Mouse (Mus musculus): ENCODE data around the gene Naa10. TPM values are rescaled to one million over a fixed set of nuclear protein-coding genes. Genes with fewer than 3 reads are reported as not detected.

Naa10 gene
- 115 and 117 TPM in 2 replicates for polyA plus RNA-seq (2016; fragmentation: Nextera tagmentation; extraction: Ambion mirVana)

DNA sequence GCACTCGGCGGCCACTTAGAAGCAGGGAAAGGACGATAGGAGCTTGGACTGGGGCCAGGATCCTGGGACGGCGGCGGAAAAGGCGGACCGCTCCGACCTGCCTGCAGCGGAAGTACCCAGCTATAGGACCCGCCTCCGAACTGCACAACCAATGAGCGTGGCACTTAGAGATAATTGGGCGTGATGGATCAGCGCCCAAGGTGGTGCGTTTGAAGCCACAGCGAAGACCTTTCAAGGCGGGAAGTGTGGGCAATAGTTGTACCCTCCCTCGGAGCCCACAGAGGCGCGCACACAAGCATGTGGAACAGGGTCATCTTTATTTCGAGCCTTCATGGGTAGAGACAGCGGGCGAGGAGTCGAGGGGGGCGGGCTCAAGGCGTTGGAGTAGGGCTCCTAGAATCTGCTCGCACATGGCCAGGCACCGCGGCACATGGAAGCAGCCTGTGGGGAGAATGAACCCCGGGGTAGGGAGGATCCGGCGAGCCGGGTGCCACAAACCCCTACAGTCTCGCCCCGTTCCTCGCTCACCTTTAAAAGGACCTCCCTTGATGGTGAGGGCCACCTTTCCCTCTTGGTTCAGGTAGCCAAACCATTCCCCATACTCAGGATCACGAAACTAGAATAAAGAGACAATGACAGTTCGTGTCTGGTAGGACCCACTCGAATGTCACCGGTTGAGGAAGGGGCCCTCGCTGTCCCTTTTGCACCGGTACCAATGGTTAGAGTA lies at the start of gene Naa10, which contains the start of gene Arhgap4:
Gene Naa10 (minus strand): TSS at position 122 of the 727 bp plus-strand sequence.
Gene Arhgap4 (minus strand): TSS at position 48 of the 727 bp plus-strand sequence.
- Histone ChIP-seq H3K4me2 (peak within 1 kb of the TSS; percentile 63), H3K4me1 (peaks cover 10% of the 10 kb centered on the region; the same call in 1 of the 2 replicates), H3K27me3 (no peaks in the 10 kb centered on the region), H3K9me3 (no peaks in the 10 kb centered on the region), H3K36me3 (replicated peaks) (peaks cover 22% of the 10 kb centered on the region), H3K9ac (peak within 1 kb of the TSS; percentile 69), H3K27ac (peak within 1 kb of the TSS; percentile 83), H3K4me3 (replicated peaks) (peak within 1 kb of the TSS; percentile 55)
- WGBS = 17% methylated on average over 43 of the region's 43 CpGs
- ATAC-seq (ENCODE audit: low FRiP score) = peak; percentile 98

DNA sequence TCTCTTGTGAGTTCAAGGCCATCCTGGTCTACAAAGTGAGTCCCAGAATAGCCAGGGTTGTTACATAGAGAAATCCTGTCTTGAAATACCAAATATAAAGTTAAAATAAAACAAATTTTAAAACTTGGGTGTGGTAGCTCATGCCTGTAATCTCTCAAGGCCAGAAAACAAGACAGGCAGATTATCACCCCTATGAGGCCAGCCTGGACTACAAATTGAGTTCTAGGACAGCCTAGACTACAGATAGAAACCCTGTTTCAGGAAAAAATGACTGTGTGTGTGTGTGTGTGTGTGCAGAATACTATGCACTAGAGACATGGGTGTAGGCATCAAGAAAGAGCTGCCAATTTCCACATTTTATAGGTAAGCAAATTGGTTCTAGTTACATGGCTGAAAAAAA lies 49.0 kb upstream of the Naa10 start:
- H3K9ac ChIP-seq = no peak overlapping the region

DNA sequence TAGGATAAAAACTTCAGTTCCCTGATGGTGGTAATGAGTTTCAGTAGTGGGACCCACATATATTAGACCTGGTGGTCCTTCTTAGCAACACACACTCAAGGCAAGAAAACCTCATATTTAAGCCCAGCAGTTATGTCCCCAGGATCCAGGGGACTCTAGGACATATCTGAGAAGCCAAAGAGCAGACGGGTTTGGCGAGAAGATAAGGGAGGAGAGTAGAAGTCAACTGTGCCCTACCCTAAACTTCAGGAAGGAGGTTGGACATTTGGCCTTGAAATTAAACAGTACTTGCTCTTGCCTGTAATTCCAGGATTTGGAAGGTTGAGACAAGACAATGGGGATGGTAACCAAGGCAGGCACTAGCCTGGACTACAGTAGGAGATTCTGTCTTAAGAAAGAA lies 48.0 kb upstream of the Naa10 start:
- H3K4me2 ChIP-seq = no peak overlapping the region
- no peak for ATAC-seq (ENCODE audit: low FRiP score)
- H3K4me1 ChIP-seq = peaks cover 4% of the 10 kb centered on the region; the same call in 1 of the 2 replicates
- 96% methylated on average over 2 of the region's 2 CpGs for WGBS
- no peaks in the 10 kb centered on the region for H3K27me3 ChIP-seq
- no peak overlapping the region for H3K4me3 ChIP-seq (replicated peaks)
- no peak overlapping the region for H3K27ac ChIP-seq
- H3K9me3 ChIP-seq = no peaks in the 10 kb centered on the region
- H3K9ac ChIP-seq = no peak overlapping the region
- no peaks in the 10 kb centered on the region for H3K36me3 ChIP-seq (replicated peaks)

More for the DNA sequence above, 49.0 kb upstream of the Naa10 start:
- H3K27me3 ChIP-seq = no peaks in the 10 kb centered on the region
- no peaks in the 10 kb centered on the region for H3K36me3 ChIP-seq (replicated peaks)
- no peak for ATAC-seq (ENCODE audit: low FRiP score)
- H3K4me3 ChIP-seq (replicated peaks) = no peak overlapping the region
- H3K4me2 ChIP-seq = no peak overlapping the region
- H3K9me3 ChIP-seq = no peaks in the 10 kb centered on the region
- no peak overlapping the region for H3K27ac ChIP-seq
- 0 out of 2 replicates have a peak, but pooled peaks cover 3% of the 10 kb centered on the region for H3K4me1 ChIP-seq

DNA sequence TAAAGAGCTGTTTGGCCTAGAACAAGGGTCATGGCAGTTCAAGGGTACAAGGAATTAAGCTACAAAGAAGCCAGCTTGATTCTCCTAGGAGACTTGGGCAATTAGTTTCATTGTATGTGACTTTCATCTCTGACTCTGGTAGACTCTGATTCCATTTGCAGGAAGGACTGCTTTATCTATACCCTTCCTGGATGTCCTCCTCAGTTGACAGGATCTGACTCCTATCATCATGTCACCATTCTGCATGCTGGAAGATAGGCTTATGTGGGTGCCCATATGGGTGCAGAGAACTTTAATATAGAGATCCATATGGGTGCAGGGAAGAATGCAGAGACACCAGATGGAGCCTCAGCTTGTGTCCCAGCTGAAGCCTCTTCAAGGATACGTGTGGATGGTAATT lies 47.4 kb upstream of the Naa10 start:
- 93% methylated on average over 1 of the region's 1 CpGs for WGBS
- Histone ChIP-seq H3K27me3 (no peaks in the 10 kb centered on the region), H3K4me2 (no peak overlapping the region), H3K9me3 (no peaks in the 10 kb centered on the region), H3K9ac (no peak overlapping the region), H3K4me3 (replicated peaks) (no peak overlapping the region), H3K27ac (no peak overlapping the region), H3K4me1 (peaks cover 9% of the 10 kb centered on the region), H3K36me3 (replicated peaks) (no peaks in the 10 kb centered on the region)
- ATAC-seq (ENCODE audit: low FRiP score) = no peak

DNA sequence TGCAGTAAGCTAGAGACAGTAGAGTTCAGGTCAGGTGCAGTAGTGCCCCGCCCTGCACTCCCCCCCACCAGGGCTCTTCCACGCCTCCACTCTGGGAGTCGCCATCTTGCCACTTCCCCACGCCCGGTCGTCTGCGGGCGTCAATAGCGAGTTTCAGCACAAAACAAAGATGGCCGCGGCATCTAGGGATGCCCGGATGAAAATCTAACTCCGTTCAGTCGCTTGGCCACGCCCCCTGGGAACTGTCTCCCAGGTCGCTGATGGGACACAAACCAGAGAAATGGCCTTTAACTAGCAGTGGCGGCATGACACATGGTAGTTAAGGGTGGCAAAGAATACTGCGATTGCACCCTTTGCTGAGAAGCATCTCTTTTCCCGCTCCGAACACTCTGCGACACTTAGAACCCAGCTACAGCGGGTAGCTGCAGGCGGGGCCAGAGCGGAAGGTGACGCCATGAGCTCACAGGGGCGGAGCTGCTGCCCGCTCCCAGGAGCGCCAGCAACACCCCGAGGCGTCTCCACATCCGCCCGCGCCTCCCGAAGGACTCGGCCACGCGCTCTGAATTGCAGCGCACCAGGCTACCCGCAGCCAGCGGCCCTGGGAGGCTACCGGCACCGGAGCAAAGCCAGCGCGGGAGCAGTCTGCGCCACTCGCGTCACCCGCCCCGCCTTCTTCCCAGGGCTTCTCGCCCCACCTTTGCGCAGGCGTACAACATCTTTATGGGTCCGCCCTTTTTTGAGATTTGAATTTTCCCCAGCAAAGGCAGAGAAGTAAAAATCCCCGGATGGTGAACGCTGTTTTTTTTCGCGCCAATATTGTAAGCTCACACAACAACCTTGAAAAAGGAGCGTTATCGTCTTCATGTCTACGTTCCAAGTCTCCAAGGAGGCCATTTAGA lies 45.7 kb upstream of the Naa10 start:
- no peaks in the 10 kb centered on the region for H3K36me3 ChIP-seq (replicated peaks)
- H3K9ac ChIP-seq = peak overlapping the region; percentile 76
- H3K9me3 ChIP-seq = no peaks in the 10 kb centered on the region
- H3K27ac ChIP-seq = peak overlapping the region; percentile 99
- H3K4me2 ChIP-seq = peak overlapping the region; percentile 45
- peak overlapping the region; percentile 68 for H3K4me3 ChIP-seq (replicated peaks)
- peaks cover 24% of the 10 kb centered on the region for H3K4me1 ChIP-seq
- ATAC-seq (ENCODE audit: low FRiP score) = peak; percentile 90
- no peaks in the 10 kb centered on the region for H3K27me3 ChIP-seq
- WGBS = 17% methylated on average over 60 of the region's 60 CpGs

DNA sequence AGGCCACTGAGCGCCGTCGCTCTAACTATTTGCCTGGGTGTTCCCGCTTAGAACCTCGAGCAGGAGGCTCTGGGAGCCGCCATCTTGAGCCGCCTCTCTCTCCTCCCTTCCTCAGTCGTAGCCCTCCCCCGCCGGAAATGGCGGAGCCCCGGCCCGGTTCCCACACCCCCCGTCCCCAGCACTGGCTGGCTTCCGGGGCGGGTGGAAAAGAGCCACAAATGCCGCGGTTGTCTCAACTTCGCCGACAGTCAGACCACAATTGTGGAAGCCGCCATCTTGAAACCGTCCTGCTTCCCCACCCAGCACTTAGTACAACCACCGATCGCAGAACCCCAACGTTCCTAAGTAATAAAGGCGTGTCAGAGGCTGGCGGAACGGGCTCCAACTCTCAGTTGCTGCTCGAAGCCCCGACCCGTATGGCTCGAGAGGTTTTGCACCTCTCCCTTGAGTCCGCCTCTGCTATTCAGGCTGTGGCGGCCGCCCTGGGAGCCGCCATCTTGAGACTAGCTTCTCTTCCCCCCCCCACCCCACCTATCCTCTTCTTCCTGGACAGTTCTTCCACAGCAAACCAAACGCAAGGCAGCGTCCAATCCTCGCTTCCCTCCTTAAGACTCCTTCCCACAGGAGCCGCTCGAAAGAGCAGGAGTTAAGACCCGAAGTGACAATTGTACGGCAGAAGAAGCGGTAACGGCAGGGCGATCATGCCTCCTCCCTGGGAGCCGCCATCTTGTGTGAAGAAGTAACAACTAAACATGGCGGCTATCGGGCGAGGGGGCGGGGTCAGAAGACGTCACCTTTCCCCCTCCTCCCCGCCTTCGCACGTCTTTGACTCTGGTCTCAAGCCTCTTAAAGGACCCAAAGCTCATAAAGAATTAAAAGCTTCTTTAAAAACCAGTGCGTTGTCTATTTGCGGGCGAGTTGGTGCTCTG lies 44.8 kb upstream of the Naa10 start, which contains the start of gene Hcfc1:
Gene Hcfc1 (minus strand): TSS at position 110 of the 929 bp plus-strand sequence.
- Histone ChIP-seq H3K27me3 (no peaks in the 10 kb centered on the region), H3K4me3 (replicated peaks) (peak within 1 kb of the TSS; percentile 68), H3K36me3 (replicated peaks) (0 out of 2 replicates have a peak, but pooled peaks cover 3% of the 10 kb centered on the region), H3K27ac (peak within 1 kb of the TSS; percentile 99), H3K4me1 (peaks cover 26% of the 10 kb centered on the region), H3K4me2 (peak within 1 kb of the TSS; percentile 74), H3K9ac (peak within 1 kb of the TSS; percentile 76), H3K9me3 (no peaks in the 10 kb centered on the region)
- ATAC-seq (ENCODE audit: low FRiP score) = peak; percentile 79
- 20% methylated on average over 58 of the region's 58 CpGs for WGBS

DNA sequence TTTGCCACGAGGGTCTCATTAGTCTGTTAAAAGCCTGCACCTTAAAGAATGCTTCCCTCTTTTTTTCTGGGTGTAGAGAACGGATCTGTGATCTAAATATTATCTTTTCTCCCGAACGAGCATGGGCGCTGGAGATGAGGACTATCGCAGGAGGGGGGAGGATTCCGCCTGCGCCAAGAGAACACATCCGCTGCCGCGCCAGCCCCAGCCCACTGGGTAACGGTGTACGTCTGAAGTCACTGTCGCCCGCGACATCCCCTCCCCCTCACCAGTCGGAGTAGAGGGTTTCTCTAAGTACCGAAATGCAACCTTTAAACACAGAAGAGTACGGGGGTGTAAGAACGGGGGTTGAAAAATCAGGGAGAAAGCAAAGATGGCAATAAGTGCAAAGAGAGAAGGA lies 43.6 kb upstream of the Naa10 start:
- WGBS = 21% methylated on average over 20 of the region's 20 CpGs
- Histone ChIP-seq H3K27ac (peak overlapping the region; percentile 99), H3K27me3 (no peaks in the 10 kb centered on the region), H3K4me2 (peak overlapping the region; percentile 74), H3K36me3 (replicated peaks) (peaks cover 9% of the 10 kb centered on the region; the same call in 1 of the 2 replicates), H3K9ac (peak overlapping the region; percentile 76), H3K9me3 (no peaks in the 10 kb centered on the region), H3K4me3 (replicated peaks) (peak overlapping the region; percentile 68), H3K4me1 (peaks cover 26% of the 10 kb centered on the region)
- no peak for ATAC-seq (ENCODE audit: low FRiP score)

DNA sequence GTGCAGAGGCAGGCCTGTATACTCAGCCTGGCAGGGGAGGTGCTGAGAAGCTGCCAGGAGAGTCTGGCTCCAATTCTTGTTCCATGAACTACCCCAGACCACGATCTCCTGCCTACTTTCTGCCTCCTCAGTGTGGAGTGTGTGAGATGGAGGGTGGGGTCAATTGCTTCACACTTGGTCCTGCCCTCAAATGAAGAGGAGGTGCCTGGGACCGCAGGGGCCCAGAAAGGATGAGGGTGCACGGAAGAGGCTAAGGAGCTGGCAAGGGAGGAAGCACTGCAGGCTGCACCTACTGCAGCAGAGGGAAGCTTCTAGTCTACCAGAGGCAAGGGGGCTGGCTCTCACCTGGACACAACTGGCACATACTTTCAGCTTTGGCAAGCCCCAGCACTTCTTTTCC lies 42.6 kb upstream of the Naa10 start:
- 0 out of 2 replicates have a peak overlapping the region, but pooled peaks have one; percentile 13 for H3K27ac ChIP-seq
- H3K4me2 ChIP-seq = peak overlapping the region; percentile 74
- ATAC-seq (ENCODE audit: low FRiP score) = no peak
- 57% methylated on average over 3 of the region's 3 CpGs for WGBS
- H3K9me3 ChIP-seq = no peaks in the 10 kb centered on the region
- peaks cover 19% of the 10 kb centered on the region for H3K36me3 ChIP-seq (replicated peaks)
- peak overlapping the region; percentile 76 for H3K9ac ChIP-seq
- peaks cover 26% of the 10 kb centered on the region for H3K4me1 ChIP-seq
- H3K27me3 ChIP-seq = no peaks in the 10 kb centered on the region
- peak overlapping the region; percentile 68 for H3K4me3 ChIP-seq (replicated peaks)

DNA sequence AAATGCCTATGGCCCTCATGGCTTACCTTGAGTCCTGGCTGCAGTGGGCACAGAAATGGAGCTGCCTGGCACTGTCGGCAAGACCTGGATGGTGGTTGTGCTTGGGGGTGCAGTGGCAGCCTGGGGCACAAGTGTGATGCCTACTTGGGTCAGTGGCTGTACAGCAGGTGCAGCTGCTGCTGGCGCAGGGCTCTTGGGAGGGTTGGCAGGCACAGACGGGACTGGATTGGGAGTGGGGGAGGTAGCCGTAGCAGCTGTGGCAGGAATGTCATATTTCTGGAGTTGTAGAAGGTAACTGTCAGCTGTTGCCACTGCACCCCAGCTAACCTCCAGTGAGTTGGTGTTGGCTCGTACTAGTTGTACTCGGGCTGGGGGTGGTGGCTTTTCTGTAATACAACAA lies 33.2 kb upstream of the Naa10 start:
- Histone ChIP-seq H3K4me3 (replicated peaks) (no peak overlapping the region), H3K9ac (no peak overlapping the region), H3K27ac (no peak overlapping the region), H3K4me2 (no peak overlapping the region), H3K9me3 (no peaks in the 10 kb centered on the region), H3K36me3 (replicated peaks) (peaks cover 87% of the 10 kb centered on the region), H3K4me1 (no peaks in the 10 kb centered on the region), H3K27me3 (no peaks in the 10 kb centered on the region)
- ATAC-seq (ENCODE audit: low FRiP score) = no peak
- WGBS = 89% methylated on average over 6 of the region's 6 CpGs

DNA sequence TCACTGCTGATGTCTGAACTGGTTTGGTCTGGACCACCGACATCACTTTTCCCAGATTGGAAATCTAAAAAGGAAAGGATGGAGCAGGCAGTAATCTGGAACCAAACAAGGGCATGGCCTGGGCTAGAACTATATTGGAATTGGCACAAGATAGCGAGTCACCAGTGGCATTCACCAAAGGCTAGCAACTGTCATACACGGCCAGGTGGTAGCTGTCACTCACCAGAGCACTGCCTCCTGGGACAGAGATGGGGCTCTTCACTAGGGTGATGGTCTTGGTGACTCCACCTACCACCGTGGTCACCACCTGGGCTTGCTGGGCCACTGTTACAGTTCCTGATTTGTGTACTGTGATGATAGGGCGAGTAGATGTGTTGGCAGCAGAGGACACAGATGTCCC lies 30.9 kb upstream of the Naa10 start:
- Histone ChIP-seq H3K4me2 (no peak overlapping the region), H3K27me3 (no peaks in the 10 kb centered on the region), H3K27ac (no peak overlapping the region), H3K4me3 (replicated peaks) (no peak overlapping the region), H3K9me3 (no peaks in the 10 kb centered on the region), H3K36me3 (replicated peaks) (peaks cover 90% of the 10 kb centered on the region), H3K9ac (no peak overlapping the region), H3K4me1 (no peaks in the 10 kb centered on the region)
- 84% methylated on average over 5 of the region's 5 CpGs for WGBS
- no peak for ATAC-seq (ENCODE audit: low FRiP score)

DNA sequence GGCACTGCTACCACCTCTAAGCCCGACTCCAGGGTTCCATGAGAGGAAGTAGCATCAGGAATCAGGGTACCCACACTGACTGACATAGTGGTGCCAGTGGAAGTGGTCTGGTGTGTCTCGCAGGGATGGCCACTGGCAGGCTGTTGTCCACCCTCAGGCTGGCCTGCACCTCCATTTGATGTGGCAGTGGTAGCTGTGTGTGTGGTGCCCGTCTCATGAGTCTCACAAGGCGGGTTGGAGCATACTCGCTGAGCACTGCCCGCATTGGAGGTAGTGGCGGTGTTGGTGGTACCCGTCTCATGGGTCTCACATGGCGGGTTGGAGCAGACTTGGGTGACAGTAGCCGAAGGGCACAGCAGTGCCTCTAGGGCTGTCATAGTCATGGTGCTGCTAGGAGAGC lies 27.6 kb upstream of the Naa10 start:
- Histone ChIP-seq H3K4me3 (replicated peaks) (no peak overlapping the region), H3K4me1 (no peaks in the 10 kb centered on the region), H3K9me3 (no peaks in the 10 kb centered on the region), H3K27me3 (no peaks in the 10 kb centered on the region), H3K27ac (no peak overlapping the region), H3K4me2 (no peak overlapping the region), H3K9ac (no peak overlapping the region), H3K36me3 (replicated peaks) (peaks cover 99% of the 10 kb centered on the region)
- WGBS = 94% methylated on average over 10 of the region's 10 CpGs
- no peak for ATAC-seq (ENCODE audit: low FRiP score)
